Mouse (Mus musculus): ENCODE measurements at regions not wholly inside any gene's neighbourhood (a gene's known extent, or its start where the extent isn't known, plus 50 kb on each side); places are given as distances from the start of the nearest gene placed in this dataset.
A peak's percentile ranks its signal among the peaks of the same experiment; 100 is the strongest.

- no peaks in the 10 kb centered on the region for H3K27me3 ChIP-seq
- no peak overlapping the region for H3K27ac ChIP-seq
- H3K4me2 ChIP-seq (replicated peaks), result no peak overlapping the region
- no peak for ATAC-seq
- H3K36me3 ChIP-seq, result no peaks in the 10 kb centered on the region
- peaks cover 14% of the 10 kb centered on the region for H3K4me1 ChIP-seq (replicated peaks)
- no peaks in the 10 kb centered on the region for H3K9me3 ChIP-seq
- H3K9ac ChIP-seq (replicated peaks), result no peak overlapping the region
- no peak overlapping the region for H3K4me3 ChIP-seq (replicated peaks)
- WGBS, result 75% methylated on average over 7 of the region's 7 CpGs
Measured at GRCm38 (mm10) chr4:137130619-137131212, 82.1 kb upstream of the Zbtb40 start.

- Histone ChIP-seq H3K4me3 (replicated peaks) (no peak overlapping the region), H3K9me3 (no peaks in the 10 kb centered on the region), H3K4me1 (replicated peaks) (0 out of 2 replicates have a peak, but pooled peaks cover 8% of the 10 kb centered on the region), H3K4me2 (replicated peaks) (no peak overlapping the region), H3K27me3 (no peaks in the 10 kb centered on the region), H3K36me3 (no peaks in the 10 kb centered on the region), H3K9ac (replicated peaks) (no peak overlapping the region), H3K27ac (no peak overlapping the region)
- ATAC-seq, result no peak
- WGBS, result 71% methylated on average over 15 of the region's 15 CpGs
Measured at GRCm38 (mm10) chr4:137128152-137128551, 79.6 kb upstream of the Zbtb40 start.

GRCm38 (mm10) chr4:137121684-137122083 is 73.1 kb upstream of the Zbtb40 start:
- WGBS, result 52% methylated on average over 10 of the region's 10 CpGs
- no peak overlapping the region for H3K4me2 ChIP-seq (replicated peaks)

GRCm38 (mm10) chr4:137120597-137120996 is 72.0 kb upstream of the Zbtb40 start:
- Histone ChIP-seq H3K4me1 (replicated peaks) (peaks cover 11% of the 10 kb centered on the region), H3K9ac (replicated peaks) (no peak overlapping the region), H3K27me3 (peaks cover 12% of the 10 kb centered on the region), H3K36me3 (no peaks in the 10 kb centered on the region), H3K27ac (no peak overlapping the region), H3K4me2 (replicated peaks) (no peak overlapping the region), H3K9me3 (no peaks in the 10 kb centered on the region), H3K4me3 (replicated peaks) (no peak overlapping the region)
- 68% methylated on average over 7 of the region's 7 CpGs for WGBS
- no peak for ATAC-seq

More at GRCm38 (mm10) chr4:137121684-137122083, 73.1 kb upstream of the Zbtb40 start:
- no peak for ATAC-seq
- no peaks in the 10 kb centered on the region for H3K36me3 ChIP-seq
- H3K4me1 ChIP-seq (replicated peaks), result peaks cover 11% of the 10 kb centered on the region
- H3K9ac ChIP-seq (replicated peaks), result no peak overlapping the region
- H3K27me3 ChIP-seq, result peaks cover 12% of the 10 kb centered on the region
- no peak overlapping the region for H3K4me3 ChIP-seq (replicated peaks)
- H3K9me3 ChIP-seq, result no peaks in the 10 kb centered on the region
- H3K27ac ChIP-seq, result no peak overlapping the region

GRCm38 (mm10) chr4:137118332-137118715 is 69.7 kb upstream of the Zbtb40 start:
- 0 out of 2 replicates have a peak overlapping the region, but pooled peaks have one; percentile 21 for H3K27ac ChIP-seq
- H3K4me2 ChIP-seq (replicated peaks), result peak overlapping the region; percentile 69
- H3K9me3 ChIP-seq, result no peaks in the 10 kb centered on the region
- peaks cover 11% of the 10 kb centered on the region for H3K4me1 ChIP-seq (replicated peaks)
- no peaks in the 10 kb centered on the region for H3K36me3 ChIP-seq
- peak; percentile 53; the same call in 1 of the 2 replicates for ATAC-seq
- H3K27me3 ChIP-seq, result peaks cover 12% of the 10 kb centered on the region
- H3K4me3 ChIP-seq (replicated peaks), result peak overlapping the region; percentile 38
- WGBS, result 21% methylated on average over 10 of the region's 10 CpGs
- H3K9ac ChIP-seq (replicated peaks), result peak overlapping the region; percentile 30; the same call in 1 of the 2 replicates

- H3K27ac ChIP-seq, result peak overlapping the region; percentile 64
- no peaks in the 10 kb centered on the region for H3K36me3 ChIP-seq
- WGBS, result 1% methylated on average over 26 of the region's 27 CpGs
- H3K4me1 ChIP-seq (replicated peaks), result peaks cover 11% of the 10 kb centered on the region
- H3K4me2 ChIP-seq (replicated peaks), result peak overlapping the region; percentile 69
- peak overlapping the region; percentile 30; the same call in 1 of the 2 replicates for H3K9ac ChIP-seq (replicated peaks)
- ATAC-seq, result peak; percentile 73
- peaks cover 12% of the 10 kb centered on the region for H3K27me3 ChIP-seq
- no peaks in the 10 kb centered on the region for H3K9me3 ChIP-seq
- peak overlapping the region; percentile 38 for H3K4me3 ChIP-seq (replicated peaks)
Measured at GRCm38 (mm10) chr4:137117471-137118331, 69.1 kb upstream of the Zbtb40 start.

GRCm38 (mm10) chr4:137115062-137115461 is 66.5 kb upstream of the Zbtb40 start:
- H3K27me3 ChIP-seq, result peaks cover 12% of the 10 kb centered on the region
- no peaks in the 10 kb centered on the region for H3K9me3 ChIP-seq
- H3K9ac ChIP-seq (replicated peaks), result no peak overlapping the region
- no peak for ATAC-seq
- no peak overlapping the region for H3K27ac ChIP-seq
- H3K36me3 ChIP-seq, result no peaks in the 10 kb centered on the region
- WGBS, result 87% methylated on average over 14 of the region's 14 CpGs
- no peak overlapping the region for H3K4me3 ChIP-seq (replicated peaks)
- H3K4me1 ChIP-seq (replicated peaks), result peaks cover 11% of the 10 kb centered on the region
- no peak overlapping the region for H3K4me2 ChIP-seq (replicated peaks)

- Histone ChIP-seq H3K36me3 (no peaks in the 10 kb centered on the region), H3K27ac (no peak overlapping the region), H3K9ac (replicated peaks) (no peak overlapping the region), H3K4me2 (replicated peaks) (no peak overlapping the region), H3K27me3 (peaks cover 3% of the 10 kb centered on the region; the same call in 1 of the 2 replicates), H3K9me3 (no peaks in the 10 kb centered on the region), H3K4me3 (replicated peaks) (no peak overlapping the region), H3K4me1 (replicated peaks) (no peaks in the 10 kb centered on the region)
- 79% methylated on average over 10 of the region's 10 CpGs for WGBS
- no peak for ATAC-seq
Measured at GRCm38 (mm10) chr4:137110276-137110675, 61.7 kb upstream of the Zbtb40 start.

- Histone ChIP-seq H3K27me3 (0 out of 2 replicates have a peak, but pooled peaks cover 3% of the 10 kb centered on the region), H3K4me2 (replicated peaks) (no peak overlapping the region), H3K27ac (no peak overlapping the region), H3K4me3 (replicated peaks) (no peak overlapping the region), H3K4me1 (replicated peaks) (no peaks in the 10 kb centered on the region), H3K36me3 (no peaks in the 10 kb centered on the region), H3K9ac (replicated peaks) (no peak overlapping the region), H3K9me3 (no peaks in the 10 kb centered on the region)
- no peak for ATAC-seq
- 85% methylated on average over 10 of the region's 10 CpGs for WGBS
Measured at GRCm38 (mm10) chr4:137104447-137105044, 55.9 kb upstream of the Zbtb40 start.

- no peak overlapping the region for H3K4me2 ChIP-seq (replicated peaks)
- 89% methylated on average over 12 of the region's 12 CpGs for WGBS
- no peaks in the 10 kb centered on the region for H3K36me3 ChIP-seq
- H3K27ac ChIP-seq, result no peak overlapping the region
- ATAC-seq, result no peak
- H3K27me3 ChIP-seq, result no peaks in the 10 kb centered on the region
- no peak overlapping the region for H3K4me3 ChIP-seq (replicated peaks)
- no peak overlapping the region for H3K9ac ChIP-seq (replicated peaks)
- H3K4me1 ChIP-seq (replicated peaks), result peaks cover 4% of the 10 kb centered on the region; the same call in 1 of the 2 replicates
- H3K9me3 ChIP-seq, result no peaks in the 10 kb centered on the region
Measured at GRCm38 (mm10) chr4:137101169-137101568, 52.6 kb upstream of the Zbtb40 start.

- no peak overlapping the region for H3K4me3 ChIP-seq (replicated peaks)
- peaks cover 4% of the 10 kb centered on the region; the same call in 1 of the 2 replicates for H3K4me1 ChIP-seq (replicated peaks)
- no peak overlapping the region for H3K27ac ChIP-seq
- H3K9ac ChIP-seq (replicated peaks), result no peak overlapping the region
- WGBS, result 97% methylated on average over 4 of the region's 4 CpGs
- H3K36me3 ChIP-seq, result no peaks in the 10 kb centered on the region
- H3K4me2 ChIP-seq (replicated peaks), result no peak overlapping the region
- no peak for ATAC-seq
- H3K27me3 ChIP-seq, result no peaks in the 10 kb centered on the region
- no peaks in the 10 kb centered on the region for H3K9me3 ChIP-seq
Measured at GRCm38 (mm10) chr4:137100756-137101155, 52.2 kb upstream of the Zbtb40 start.

Measured in midbrain, embryonic 13.5 days (tissue).